Mouse (Mus musculus): ENCODE measurements at regions not wholly inside any gene's neighbourhood (a gene's known extent, or its start where the extent isn't known, plus 50 kb on each side); places are given as distances from the start of the nearest gene placed in this dataset.

DNA sequence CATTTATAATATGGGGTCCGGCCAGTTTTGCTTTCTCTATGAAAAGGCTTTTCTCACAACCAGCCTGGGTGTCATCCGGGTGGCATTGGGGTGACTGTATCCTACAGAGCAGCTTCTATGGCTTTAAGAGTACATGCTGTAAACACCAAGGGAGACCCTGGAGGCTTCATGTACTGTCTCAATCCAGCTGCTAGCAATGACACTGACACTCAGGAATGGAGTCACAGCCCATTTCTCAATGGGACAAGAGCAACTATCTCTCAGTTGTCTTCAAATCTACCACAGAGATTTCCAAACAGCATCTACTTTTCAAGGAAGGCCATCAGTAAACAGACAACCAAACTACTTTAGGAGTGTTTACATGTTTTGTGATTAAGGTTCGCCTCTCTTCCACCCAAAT, 397.5 kb downstream of the Adamts20 start:
- in situ Hi-C loops (cut with MboI, MseI): no loop called here

DNA sequence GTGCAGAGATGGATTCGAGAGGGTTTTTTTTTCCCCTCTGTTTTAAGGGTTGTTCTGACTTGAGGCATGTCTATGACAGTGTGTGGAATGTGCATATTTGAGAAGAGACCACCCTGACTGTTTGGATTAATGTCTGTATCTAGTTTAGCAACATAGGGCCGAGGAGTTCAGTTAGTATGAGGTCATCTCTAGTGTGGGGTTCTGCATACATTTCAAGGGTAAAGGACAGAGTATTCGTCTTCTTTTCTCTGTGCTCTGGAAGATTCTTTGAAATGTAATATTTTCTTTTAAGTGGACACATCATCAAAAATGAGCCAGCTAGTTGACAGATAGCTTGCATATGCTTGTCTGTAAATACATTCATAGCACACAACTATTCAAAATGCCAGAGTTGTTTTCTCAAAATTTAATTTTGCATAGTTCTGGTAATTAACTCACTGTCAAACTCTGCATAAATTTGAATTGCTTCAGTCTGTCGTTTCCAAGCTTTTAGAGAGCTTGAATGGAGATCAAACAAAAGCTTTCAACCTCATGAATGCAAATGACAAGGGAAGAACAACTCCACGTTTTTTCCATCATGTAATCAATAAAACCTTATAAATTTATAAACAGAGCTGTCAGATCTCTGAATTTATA, 415.5 kb downstream of the Adamts20 start:
- in situ Hi-C loops (cut with MboI, MseI): loop anchor here in 1 of 2 experiments (10.0 kb wide), 1 partner anchor 1045 kb away; no protein-coding TSS in a partner anchor

DNA sequence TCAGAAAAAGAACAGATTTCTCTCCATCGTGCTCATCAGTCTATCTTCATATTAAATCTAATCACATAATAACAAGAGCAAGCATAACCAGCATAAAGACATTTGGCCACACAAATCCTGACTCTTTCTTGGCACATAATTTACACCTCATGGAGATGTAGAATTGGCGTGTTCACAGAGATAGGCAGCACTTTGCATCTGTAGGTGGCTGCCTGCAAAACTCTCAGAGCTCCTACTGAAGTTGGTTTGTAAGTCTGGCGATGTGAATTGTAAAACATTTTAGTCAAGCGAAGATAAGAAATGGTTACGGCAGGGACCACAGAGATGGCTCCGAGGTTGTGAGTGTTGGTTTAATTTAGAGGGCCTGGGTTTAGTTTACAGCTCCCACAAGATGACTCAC, 419.0 kb downstream of the Adamts20 start:
- in situ Hi-C loops (cut with MboI, MseI): loop anchor here in 1 of 2 experiments (10.0 kb wide), 1 partner anchor 1041 kb away; no protein-coding TSS in a partner anchor

DNA sequence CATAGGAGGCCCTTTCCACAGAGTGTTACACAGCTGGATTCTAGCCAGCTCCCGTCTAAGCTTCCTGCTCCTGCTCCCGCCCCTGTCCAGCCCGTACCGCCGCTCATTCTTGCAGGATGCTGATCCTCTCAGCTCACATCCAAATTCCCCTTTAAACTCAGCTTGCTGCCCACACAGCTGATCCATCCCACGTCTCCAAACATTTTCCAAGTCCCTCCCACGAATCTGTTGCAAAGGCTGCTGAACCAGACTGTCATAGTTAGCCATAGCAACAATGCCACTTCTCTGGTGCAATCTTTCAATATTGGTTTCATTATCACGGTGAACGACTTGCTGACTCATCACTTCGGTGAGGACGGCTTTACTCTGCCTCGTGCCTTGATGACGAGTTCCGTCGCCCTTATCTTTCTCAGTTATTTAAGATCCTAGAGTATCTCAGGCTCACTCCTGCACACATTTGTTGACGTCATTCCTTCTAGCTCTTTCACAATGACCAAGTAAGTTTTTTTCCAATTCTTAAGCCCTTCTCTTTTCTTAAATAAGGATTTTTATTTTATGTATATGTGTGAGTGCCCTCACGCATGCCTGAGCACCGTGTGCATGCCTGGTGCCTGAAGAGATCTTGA, 420.0 kb downstream of the Adamts20 start:
- in situ Hi-C loops (cut with MboI, MseI): loop anchor here in 1 of 2 experiments (10.0 kb wide), 1 partner anchor 1040 kb away; no protein-coding TSS in a partner anchor

DNA sequence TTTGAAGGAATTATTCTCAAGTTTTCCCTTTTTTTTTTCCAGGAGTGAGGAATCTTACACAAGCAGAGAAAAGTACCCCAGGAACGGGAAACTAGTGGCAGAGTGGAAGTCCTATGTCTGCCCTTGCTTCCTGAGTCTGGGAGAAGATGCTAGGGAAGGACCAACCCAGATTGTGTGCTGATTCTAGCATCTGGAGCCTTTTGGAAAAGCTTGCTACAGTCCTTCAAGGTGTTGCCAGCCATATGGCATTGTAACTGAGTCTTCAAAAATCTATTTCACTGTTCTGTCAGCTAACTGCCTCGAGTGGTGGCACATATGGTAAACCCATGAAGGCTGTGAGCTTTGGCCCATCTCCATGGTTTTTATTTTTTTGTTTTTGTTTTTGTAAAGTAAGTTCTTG, 432.3 kb downstream of the Adamts20 start:
- in situ Hi-C loops (cut with MboI, MseI): no loop called here

DNA sequence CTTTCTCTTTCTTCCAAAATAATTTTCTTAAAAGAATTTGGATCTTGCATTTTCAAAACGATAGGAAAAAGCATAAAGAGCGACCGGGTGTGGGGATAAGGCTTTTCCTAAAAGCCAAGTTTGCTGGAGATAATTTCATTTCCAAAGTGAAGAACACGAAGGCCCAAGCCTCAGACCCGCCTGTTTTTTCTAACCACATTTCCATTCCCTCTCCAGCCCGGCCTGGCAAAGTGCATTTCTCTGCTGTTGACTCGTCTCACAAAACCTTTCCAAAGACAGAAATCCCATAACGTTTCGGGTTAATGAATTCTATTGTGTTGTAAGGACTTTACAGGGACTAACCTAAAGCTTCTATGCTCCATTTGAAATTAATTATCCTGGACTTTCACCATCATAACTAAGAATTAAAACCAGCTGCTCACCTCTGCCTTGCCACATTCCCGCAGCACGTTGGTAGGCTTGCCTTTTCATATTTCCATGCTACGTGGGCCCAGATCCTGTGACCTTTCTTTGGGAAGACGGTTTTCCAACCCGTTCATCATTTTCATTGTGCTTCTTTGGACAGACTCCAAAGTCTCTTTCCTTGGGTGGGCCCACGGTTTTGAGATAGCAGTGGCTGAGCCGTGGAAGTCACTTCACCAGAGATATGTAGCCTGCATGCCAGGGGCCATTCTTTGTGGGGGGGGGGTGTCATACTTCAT, 430.5 kb upstream of the Prickle1 start:
- in situ Hi-C loops (cut with MboI, MseI): no loop called here

DNA sequence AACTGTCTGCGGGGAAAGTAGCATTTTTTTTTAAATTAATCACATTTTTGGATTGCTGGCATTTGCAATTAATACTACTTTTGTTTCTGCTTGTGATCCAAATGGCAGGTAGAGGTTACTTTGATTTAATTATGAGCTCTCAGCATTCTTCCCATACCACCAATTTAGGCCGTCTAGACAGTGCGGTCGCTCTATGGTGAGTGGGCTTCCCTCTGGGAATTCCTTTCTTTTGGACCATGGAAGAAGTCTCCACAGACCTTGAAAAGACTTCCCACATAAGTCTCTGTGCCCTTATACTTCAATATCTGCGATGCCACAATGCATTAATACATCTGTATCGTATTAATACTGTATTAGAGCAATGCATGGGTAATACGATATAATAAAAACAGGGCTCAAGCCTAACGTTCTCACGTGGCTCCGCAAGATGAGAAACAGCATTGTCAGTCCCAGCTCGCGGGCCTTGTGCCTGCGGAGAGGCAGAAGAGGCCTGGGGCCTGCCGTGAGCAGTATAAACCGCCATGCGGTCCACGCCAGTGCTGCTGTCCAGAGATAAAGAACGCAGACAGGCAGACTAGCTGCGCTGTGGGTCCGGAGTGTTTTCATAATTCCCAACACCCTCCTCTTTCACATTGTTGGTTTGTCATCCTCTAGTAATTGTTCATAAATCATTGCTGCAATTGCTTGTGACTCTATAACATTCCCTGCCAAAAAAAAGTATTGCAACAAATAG, 429.7 kb upstream of the Prickle1 start:
- in situ Hi-C loops (cut with MboI, MseI): no loop called here

DNA sequence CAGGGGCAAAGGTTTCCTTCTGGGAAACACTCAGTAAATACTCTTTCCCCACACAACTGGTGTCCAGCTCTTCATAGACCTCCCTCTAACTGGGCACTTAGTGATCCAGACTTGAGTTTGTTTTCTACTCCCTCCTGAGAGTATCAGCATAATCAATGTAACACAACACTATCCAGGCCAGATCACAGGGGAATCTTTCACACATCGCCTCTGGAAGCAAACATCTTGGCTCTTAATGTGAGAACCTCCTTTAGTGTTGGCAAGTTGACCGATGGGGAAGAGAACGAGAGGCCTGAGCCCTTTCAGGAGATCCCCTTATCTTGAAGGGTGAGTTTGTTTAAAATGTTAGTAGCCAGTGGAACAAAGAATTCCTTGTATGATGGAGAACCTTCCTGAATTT, 429.1 kb upstream of the Prickle1 start:
- in situ Hi-C loops (cut with MboI, MseI): no loop called here

DNA sequence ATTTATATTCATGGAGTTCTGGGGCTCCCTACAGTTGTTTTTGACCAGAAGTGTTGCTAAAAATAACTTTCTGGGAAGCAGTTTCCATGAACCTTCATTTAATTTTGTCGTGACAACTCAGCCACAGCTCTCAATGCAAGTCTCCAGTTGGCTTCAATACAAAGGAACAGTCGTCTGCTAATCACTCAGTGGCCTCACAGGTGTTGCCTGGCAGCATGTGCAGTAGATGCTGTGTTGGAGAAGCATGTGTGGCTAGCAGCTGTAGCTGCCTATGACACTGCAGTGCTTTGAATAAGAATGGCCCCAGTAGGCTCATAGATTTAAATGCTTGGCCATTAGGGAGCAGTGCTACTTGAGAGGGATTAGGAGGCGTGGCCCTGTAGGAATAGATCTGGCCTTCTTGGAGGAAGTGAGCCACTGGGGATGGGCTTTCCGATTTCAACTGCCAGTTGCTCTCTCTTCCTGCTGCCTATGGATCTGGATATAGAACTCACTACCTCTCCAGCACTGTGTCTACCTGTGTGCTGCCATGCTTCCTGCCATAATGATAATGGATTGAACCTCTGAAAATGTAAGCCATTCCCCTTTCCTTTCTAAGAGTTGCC, 428.5 kb upstream of the Prickle1 start:
- in situ Hi-C loops (cut with MboI, MseI): no loop called here

DNA sequence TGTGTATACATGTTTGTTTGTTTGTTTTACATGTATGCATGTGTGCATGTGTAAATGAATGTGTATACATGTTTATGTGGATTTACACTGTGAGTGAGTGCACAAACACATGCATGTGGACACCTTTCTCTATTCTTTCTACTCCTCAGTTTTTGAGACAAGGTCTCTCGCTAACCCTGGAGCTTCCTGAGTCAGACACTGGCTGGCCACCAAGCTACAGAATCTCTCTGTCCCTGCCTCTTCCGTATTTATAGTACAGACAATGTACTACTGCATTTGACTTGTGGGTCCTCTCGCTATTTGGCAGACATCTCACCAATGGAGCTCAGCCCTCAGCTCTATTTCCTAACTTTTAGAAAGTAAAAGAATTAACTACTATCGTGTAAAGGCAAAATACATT, 427.8 kb upstream of the Prickle1 start:
- in situ Hi-C loops (cut with MboI, MseI): no loop called here

DNA sequence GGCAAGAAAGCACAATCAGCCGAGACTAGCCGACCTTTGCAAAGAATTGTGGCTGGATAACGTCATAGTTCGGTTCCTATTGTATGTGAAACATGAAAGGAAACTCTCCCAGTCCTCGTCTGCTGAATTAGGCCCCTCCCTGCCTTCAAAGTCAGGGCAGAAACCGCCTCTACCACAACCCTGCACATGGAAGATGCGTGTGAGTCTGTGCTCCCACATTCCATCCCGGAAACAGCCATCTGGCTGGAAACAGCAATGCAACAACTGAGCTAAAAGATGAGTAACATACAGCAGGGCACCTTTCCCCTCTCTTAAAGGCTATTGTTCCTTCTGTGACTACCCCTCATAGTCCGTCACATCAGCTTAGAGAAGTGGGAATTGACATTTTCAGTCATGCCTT, 422.1 kb upstream of the Prickle1 start:
- in situ Hi-C loops (cut with MboI, MseI): no loop called here

DNA sequence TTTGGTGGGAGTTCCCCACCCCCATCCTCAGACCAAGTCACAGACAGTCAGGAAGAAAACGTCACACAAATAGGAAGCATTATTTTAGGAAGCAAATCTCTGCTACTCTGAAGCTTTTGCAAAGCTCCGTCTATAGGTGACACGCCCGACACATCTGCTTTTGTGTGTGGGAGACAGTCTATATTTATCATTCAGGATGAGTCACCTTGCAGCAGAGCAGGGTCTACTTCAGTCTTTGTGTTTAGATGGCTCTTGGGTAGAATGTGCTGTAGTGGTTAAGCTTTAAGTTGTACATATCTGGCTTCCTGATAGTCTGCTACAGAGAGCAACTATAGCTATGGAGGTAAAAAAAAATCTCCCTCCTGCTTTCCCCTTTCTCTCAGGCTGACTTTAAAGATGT, 415.8 kb upstream of the Prickle1 start:
- in situ Hi-C loops (cut with MboI, MseI): no loop called here

DNA sequence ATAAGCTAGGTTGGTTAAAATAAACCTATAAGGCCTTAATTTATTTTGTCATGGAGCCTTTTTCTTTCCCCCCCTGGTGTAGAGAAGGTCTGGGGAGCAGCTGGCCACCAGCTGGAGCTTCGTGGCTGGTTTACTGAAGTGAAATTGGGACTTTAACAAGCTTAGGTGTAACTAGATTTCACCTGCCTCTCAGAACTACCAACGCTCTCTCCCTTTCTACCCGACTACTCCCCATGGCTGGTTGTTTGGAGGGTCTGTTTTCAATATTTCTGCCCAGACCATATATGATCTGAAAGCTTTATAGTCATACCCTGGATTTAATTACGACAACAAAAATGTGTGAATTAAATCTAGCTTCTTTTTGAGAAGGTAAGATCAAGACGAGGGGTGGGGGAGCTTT, 410.4 kb upstream of the Prickle1 start:
- in situ Hi-C loops (cut with MboI, MseI): no loop called here

DNA sequence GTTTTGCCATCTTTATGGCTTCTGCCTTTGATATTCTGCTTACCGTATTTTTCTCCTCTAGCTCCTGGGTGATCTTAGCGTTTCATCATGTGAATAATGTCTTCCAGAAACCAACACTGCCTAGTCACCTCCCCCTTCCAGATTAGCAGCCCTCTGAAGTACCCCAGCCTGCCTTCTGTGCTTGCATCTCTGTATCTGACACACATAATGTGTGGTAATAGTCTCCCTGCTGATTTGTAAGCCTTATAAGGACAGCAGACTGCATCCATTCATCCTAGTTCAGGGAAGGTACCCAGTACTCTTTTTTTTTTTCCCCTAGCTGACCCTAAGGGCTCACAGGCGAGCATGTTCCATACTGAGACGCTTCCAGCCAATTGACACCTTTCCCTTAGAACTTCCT, 409.2 kb upstream of the Prickle1 start:
- in situ Hi-C loops (cut with MboI, MseI): no loop called here

DNA sequence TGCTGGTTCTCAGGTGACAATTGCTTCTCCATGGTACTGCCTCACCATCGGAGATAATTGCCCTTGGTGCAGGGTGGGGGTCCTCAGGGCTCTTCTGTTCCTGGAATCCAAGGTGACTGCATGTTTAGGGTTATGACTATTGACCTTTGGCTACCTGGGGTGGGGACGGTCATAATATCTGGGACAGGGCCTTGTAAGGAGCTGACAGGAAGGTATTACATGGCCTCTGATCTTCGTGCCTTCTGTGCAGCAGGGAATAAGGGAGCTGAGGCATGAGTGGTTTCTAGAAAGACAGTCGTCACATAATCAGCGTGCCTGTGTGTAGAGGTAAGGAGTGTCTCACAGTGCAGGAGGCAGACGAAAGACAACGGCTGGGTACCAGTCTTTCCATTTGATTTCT, 407.5 kb upstream of the Prickle1 start:
- in situ Hi-C loops (cut with MboI, MseI): no loop called here

DNA sequence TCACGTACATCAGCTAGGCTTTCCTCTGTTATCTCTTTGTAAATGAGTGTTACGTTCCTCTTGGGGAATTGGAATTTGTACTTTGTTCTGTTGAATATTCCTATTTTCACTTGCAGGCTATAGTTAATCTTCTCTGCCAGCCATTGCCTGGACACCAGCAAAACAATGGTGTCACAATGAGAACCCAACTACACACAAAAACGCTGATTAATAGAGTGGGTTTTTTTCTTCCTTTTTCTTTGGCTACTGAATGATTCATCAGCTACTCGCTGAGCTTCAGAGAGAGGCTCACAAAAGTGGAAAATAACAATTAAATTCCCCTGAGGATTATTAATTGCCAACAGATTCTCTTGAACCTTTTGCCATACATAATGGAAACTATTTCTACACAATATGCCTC, 398.9 kb upstream of the Prickle1 start:
- in situ Hi-C loops (cut with MboI, MseI): no loop called here

DNA sequence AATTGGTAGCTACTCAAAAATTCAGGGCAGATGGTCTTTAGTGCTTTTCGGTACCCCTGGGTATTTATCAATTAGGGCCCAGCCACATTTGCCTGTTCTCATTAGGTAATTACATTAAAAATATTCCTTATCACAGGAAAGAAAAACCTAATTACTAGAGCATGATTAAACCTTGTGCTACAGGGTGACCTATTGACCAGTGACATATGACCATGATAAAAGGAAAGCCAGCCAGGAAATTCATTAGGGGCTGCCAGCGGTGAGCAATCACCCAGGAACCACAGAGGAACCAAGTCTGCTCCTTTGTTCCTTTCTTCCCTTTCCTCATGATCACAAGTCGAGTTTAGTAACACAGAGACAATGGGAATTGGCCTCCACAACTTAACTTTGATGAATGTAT, 394.4 kb upstream of the Prickle1 start:
- in situ Hi-C loops (cut with MboI, MseI): no loop called here

DNA sequence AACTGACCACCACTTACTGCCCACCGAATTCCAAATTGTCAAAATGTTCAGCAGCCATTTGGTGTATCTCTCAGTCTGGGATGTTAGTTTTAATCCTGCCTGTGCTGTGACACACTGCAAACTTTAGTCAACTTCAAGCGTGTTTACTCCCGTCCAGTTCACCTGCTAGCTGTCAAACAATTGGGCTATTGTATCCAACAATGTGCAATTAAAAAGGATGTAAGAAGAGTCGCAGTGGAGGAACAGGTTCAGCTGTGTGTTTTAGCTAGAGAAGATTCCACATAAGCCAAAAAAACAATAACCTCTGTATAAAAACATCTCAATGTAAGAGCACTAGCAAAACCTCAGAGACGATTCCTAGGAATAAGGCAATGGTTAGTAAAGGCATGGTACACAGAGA, 392.7 kb upstream of the Prickle1 start:
- in situ Hi-C loops (cut with MboI, MseI): no loop called here

DNA sequence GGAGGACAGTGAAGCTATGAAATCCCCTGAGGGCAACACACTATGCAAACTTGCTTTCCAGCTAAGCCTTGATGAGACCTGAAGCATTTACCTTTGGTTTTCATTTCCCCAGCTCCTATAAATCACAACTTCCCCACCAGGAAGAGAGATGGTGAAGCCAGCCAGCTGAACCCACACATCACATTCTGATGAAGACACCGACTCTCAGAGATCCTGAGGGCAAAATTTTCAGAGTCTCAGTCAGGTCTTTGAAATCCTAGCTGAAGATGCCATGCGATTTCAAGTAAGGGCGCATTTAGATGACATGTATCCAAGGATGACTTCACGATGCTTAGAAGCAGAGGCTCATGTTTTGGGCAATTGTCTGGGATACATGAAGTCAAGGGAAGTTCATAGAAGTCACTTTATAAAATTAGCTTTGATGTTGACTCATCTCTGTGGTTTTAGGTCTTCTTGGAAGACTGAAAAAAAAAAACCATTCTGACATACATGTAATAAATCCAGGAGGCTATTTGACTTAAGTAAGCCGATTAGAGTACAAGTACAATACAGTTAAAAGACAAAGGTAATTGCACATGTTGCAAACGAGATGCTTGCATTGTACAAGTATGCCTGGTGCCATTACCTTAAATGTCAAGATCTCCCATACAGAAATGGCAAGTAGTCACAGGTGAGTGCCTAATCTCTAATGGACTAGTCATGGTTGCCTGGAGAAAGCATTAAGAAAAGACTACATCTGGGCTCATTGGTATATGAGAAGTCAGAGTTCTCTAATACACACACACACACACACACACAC, 391.1 kb upstream of the Prickle1 start:
- in situ Hi-C loops (cut with MboI, MseI): no loop called here

DNA sequence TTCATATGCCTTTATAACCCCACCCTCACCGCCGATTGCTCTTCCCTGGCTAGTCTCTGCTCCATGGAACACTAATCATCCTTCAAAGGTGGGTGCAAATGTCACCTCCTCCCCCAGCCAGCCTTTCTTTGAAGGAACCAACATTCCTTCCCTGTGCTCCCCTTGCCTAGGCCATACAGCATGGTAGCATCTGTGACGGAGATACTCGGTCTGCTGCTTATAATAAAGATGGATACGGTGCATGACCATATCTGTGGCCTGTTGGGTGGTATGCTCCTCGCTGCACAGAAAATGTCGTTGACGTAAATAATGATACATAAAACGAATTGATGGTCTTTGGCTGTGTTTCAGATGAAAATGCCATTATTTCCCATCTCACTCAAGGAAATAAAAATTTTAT, 386.4 kb upstream of the Prickle1 start:
- in situ Hi-C loops (cut with MboI, MseI): no loop called here

DNA sequence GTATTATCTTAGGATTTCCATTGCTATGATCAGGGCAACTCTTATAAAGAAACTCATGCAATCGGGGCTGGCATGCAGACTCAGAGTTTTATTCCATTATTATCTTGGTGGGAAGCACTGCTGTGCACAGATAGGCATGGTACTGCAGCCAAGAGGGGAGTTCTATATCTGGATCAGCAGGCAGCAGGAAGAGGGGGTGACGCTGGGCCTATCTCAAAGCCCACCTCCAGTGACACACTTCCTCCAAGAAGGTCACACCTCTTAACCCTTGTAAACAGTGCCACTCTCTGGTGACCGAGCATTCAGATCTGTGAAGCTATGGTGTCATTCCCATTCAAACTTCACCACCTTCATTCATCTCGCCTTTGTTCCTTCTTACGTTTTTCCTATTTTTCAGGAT, 381.8 kb upstream of the Prickle1 start:
- in situ Hi-C loops (cut with MboI, MseI): no loop called here
